Mouse (Mus musculus) stomach, postnatal 0 days (tissue): Measurements from ENCODE around the gene Spryd3. TPM values are rescaled to one million over a fixed set of nuclear protein-coding genes. Genes with fewer than 3 reads are reported as not detected.

Experiments
- ATAC-seq: fragments of 200-750 bp; cut with Nextera tagmentation; 2 replicates; pipeline ENCODE4 v1.8.0; 2017; ENCODE audit not compliant: low FRiP score, low TSS enrichment
- DNase-seq: peaks from one replicate; pipeline ENCODE4 v3.0.0-alpha.2; 2016; ENCODE audit warnings: low spot score
- H3K27ac ChIP-seq: fragments of 300-500 bp; sonication (generic); replicated peaks from 2 replicates; pipeline ENCODE4 v1.5.1; 2014; ENCODE audit warnings: mild to moderate bottlenecking, control low read depth
- H3K27me3 ChIP-seq: fragments of 300-500 bp; sonication (generic); 2 replicates; pipeline ENCODE4 v1.6.1; 2014; ENCODE audit warnings: low read length; ENCODE audit not compliant: control insufficient read depth, insufficient read depth
- H3K36me3 ChIP-seq: fragments of 300-500 bp; sonication (generic); 2 replicates; pipeline ENCODE4 v1.6.1; 2014; ENCODE audit warnings: low read length, mixed read lengths; ENCODE audit not compliant: control insufficient read depth, insufficient read depth
- H3K4me1 ChIP-seq: fragments of 300-500 bp; sonication (generic); replicated peaks from 2 replicates; pipeline ENCODE4 v1.6.1; 2014; ENCODE audit warnings: antibody characterized with exemption; ENCODE audit not compliant: control insufficient read depth, insufficient read depth
- H3K4me2 ChIP-seq: fragments of 300-500 bp; sonication (generic); replicated peaks from 2 replicates; pipeline ENCODE4 v1.6.1; 2014; ENCODE audit warnings: low read depth, mild to moderate bottlenecking, control low read depth, moderate library complexity
- H3K4me3 ChIP-seq: fragments of 300-500 bp; sonication (generic); 2 replicates; pipeline ENCODE4 v1.5.1; 2014; ENCODE audit warnings: low read depth, low read length, control low read depth
- H3K9ac ChIP-seq: fragments of 300-500 bp; sonication (generic); 2 replicates; pipeline ENCODE4 v1.6.1; 2014; ENCODE audit warnings: mild to moderate bottlenecking, low read length, control low read depth, mixed read lengths
- H3K9me3 ChIP-seq: fragments of 300-500 bp; sonication (generic); 2 replicates; pipeline ENCODE4 v1.6.1; 2016; ENCODE audit warnings: low read length; ENCODE audit not compliant: control insufficient read depth
- CTCF ChIP-seq: IDR thresholded peaks from 2 replicates; pipeline ENCODE4 v1.5.1; 2016; ENCODE audit warnings: antibody characterized with exemption, low read depth, mild to moderate bottlenecking, moderate library complexity
- EP300 ChIP-seq: optimal IDR thresholded peaks from 2 replicates; pipeline ENCODE3; 2016; ENCODE audit warnings: antibody characterized with exemption
- WGBS: fragments of 180-500 bp; shearing (Covaris S2); extraction: QIAGEN DNeasy Blood & Tissue Kit; methylation state at CpG from one replicate; pipeline ENCODE4 v1.1.7; 2014; 5-methylcytosine and 5-hydroxymethylcytosine counted together
- polyA plus RNA-seq: library from polyadenylated mRNA; unstranded; fragments of >200 nt; fragmentation: Nextera tagmentation; extraction: Ambion mirVana; gene quantifications from 2 replicates; pipeline ENCODE4 v1.2.1, GENCODE M21; 2015

Gene Spryd3
- polyA plus RNA-seq, 1 experiment from 2014 or later, result 28.5 TPM

- peak overlapping the region; percentile 41; the same call in 1 of the 2 replicates for H3K27ac ChIP-seq
- no peaks in the 10 kb centered on the region for H3K27me3 ChIP-seq
- no peak for TF ChIP-seq CTCF
- TF ChIP-seq EP300, result no peak
- WGBS, result 71% methylated on average over 7 of the region's 7 CpGs
- H3K4me1 ChIP-seq, result no peaks in the 10 kb centered on the region
- no peak for DNase-seq
- no peak overlapping the region for H3K9ac ChIP-seq
- H3K4me3 ChIP-seq, result no peak overlapping the region
- no peaks in the 10 kb centered on the region for H3K9me3 ChIP-seq
- H3K36me3 ChIP-seq, result no peaks in the 10 kb centered on the region; the same call in 1 of the 2 replicates
- ATAC-seq, result peak; percentile 49; the same call in 1 of the 2 replicates
- no peak overlapping the region for H3K4me2 ChIP-seq
Measured at GRCm38 (mm10) chr15:102176571-102177316, 40.7 kb upstream of the Spryd3 start.

DNA sequence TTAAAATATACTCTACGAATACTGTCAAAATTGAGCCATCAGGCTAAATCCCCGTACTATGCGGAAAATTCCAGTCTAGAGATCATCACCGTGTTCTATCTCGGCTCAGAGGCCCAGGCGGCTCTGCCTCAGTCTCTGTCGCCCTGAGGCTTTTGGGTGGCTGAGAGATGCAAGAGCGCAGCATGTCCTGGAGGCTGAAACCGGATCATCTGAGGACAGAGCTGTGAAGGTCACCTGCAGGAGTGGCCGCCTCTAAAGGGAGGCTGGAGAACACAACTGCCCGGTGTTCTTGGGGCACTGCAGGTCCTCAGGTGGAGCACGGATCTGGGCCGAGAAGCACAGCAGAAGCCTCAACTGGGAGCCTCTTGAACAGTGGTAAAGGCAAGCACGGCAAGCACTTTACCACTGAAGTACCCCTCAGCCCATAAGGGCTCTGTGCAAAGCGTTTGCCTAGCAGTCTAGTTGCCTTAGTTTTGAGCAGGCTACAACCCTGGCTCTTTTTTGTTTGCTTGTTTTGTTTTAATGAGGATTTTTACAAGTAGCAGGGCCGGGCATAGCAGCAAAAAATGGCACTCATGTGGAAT lies 39.8 kb upstream of the Spryd3 start:
- Histone ChIP-seq H3K27ac (peak overlapping the region; percentile 41; the same call in 1 of the 2 replicates), H3K4me2 (no peak overlapping the region), H3K27me3 (no peaks in the 10 kb centered on the region), H3K36me3 (no peaks in the 10 kb centered on the region; the same call in 1 of the 2 replicates), H3K9ac (no peak overlapping the region), H3K9me3 (no peaks in the 10 kb centered on the region), H3K4me1 (no peaks in the 10 kb centered on the region), H3K4me3 (no peak overlapping the region)
- WGBS, result 89% methylated on average over 16 of the region's 16 CpGs
- TF ChIP-seq CTCF (no peak), EP300 (no peak)
- ATAC-seq, result no peak
- DNase-seq, result no peak

DNA sequence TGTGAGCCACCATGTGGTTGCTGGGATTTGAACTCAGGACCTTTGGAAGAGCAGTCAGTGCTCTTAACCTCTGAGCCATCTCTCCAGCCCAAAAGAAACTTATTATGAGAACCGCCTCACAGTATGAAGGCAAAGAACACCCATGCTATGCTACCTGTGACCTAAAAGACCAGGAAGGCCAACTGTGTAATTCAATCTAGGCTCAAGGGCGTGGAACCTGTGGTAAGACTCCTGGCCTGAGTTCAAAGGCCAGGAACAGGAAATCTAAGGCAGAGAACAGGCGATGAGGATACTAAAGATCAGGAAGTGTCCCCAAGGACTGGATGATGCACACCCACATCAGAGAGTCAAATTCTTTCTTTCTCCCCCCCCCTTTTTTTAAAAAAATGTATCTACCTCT lies 37.5 kb upstream of the Spryd3 start:
- TF ChIP-seq EP300 (no peak), CTCF (no peak)
- DNase-seq (no peak), ATAC-seq (peak; percentile 55; the same call in 1 of the 2 replicates)
- Histone ChIP-seq H3K9ac (no peak overlapping the region), H3K4me3 (no peak overlapping the region), H3K27ac (no peak overlapping the region), H3K9me3 (no peaks in the 10 kb centered on the region), H3K36me3 (no peaks in the 10 kb centered on the region), H3K27me3 (no peaks in the 10 kb centered on the region), H3K4me2 (no peak overlapping the region), H3K4me1 (no peaks in the 10 kb centered on the region)
- 73% methylated on average over 3 of the region's 3 CpGs for WGBS

DNA sequence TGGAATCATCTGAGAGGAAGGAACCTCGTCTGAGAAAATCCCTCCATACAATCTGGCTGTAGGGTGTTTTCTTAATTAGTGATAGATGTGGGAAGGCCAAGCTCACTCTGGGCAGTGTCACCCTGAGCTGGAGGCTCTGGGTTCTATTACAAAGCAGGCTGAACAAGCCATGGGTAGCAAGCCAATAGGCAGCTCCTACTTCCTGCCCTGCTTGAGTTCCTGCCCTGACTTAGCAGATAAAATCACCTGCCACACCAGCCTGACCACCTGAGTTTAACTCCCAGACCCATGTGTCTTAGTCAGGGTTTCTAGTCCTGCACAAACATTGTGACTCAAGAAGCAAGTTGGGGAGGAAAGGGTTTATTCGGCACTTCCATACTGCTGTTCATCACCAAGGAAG lies 33.0 kb upstream of the Spryd3 start:
- TF ChIP-seq CTCF, result no peak
- no peak for TF ChIP-seq EP300
- DNase-seq (no peak), ATAC-seq (peak; percentile 41)
- H3K9ac ChIP-seq, result no peak overlapping the region
- no peaks in the 10 kb centered on the region for H3K27me3 ChIP-seq
- H3K9me3 ChIP-seq, result no peaks in the 10 kb centered on the region
- no peak overlapping the region for H3K4me2 ChIP-seq
- no peak overlapping the region for H3K4me3 ChIP-seq
- 34% methylated on average over 2 of the region's 2 CpGs for WGBS
- H3K4me1 ChIP-seq, result no peaks in the 10 kb centered on the region; the same call in 1 of the 2 replicates
- no peak overlapping the region for H3K27ac ChIP-seq
- no peaks in the 10 kb centered on the region for H3K36me3 ChIP-seq

DNA sequence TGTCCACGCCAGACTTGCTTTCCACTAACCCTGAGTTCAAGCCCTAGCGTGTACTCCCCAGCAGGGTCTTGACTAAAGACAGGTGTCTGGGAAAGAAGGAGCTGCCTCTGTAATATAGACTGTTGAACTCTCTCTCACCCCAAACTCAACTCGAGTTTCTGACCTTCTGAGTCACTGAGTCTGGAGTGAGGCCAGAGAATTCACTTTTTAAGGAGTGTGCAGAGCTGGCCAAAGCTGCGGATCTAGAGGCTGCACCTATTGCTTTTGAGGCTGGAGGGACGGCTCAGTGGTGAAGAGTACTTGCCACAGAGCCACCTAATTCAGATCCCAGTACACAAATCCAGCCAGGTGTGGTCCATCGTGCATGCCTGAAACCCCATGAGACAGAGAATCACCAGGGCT lies 31.6 kb upstream of the Spryd3 start:
- WGBS, result 13% methylated on average over 6 of the region's 6 CpGs
- H3K27ac ChIP-seq, result no peak overlapping the region
- no peaks in the 10 kb centered on the region; the same call in 1 of the 2 replicates for H3K4me1 ChIP-seq
- DNase-seq (peak; percentile 63), ATAC-seq (peak; percentile 82)
- no peak overlapping the region for H3K4me3 ChIP-seq
- H3K9ac ChIP-seq, result no peak overlapping the region
- no peak overlapping the region for H3K4me2 ChIP-seq
- H3K27me3 ChIP-seq, result no peaks in the 10 kb centered on the region
- no peaks in the 10 kb centered on the region for H3K36me3 ChIP-seq
- TF ChIP-seq CTCF, result peak; percentile 7; the same call in 1 of the 2 replicates
- TF ChIP-seq EP300, result no peak
- no peaks in the 10 kb centered on the region for H3K9me3 ChIP-seq
